In the genomic region with DNA sequence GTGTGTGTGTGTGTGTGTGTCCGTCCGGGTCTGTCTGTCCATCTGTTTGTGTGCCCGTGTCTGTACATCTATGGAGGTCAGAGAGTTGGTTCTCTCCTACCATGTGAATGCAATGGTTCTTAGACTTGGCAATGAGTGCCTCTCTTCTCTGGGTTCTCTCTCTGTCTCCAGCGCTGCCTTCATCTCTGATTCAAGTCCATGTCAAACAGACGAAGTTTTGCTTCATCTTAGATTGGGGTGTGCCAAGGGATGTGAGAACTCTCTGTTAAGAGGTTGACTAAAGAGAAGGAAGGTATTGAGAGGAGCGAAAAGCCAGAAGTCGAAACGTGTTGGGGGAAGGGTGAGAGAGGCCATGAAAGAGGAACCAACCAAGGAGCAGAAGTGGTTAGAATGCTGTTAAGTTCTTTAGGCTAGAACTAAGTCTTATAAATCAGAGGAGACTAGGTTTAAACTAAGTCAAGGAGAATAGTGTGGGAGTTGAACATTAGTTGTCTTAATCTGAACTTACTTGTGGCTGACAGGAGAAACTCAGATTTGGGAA, we compare ENCODE assay signal across 1 mouse cellular context.
TF ChIP-seq lines count a peak whose summit lies in the region.

No protein-coding gene starts in this region.

TF ChIP-seq in CH12.LX, 34 proteins besides CTCF, POLR2A, EP300 and RAD21 (continued from another document):
- TF ChIP-seq ETS1 (conservative IDR thresholded peaks at IDR 0.05; ENCODE audit: low read depth, low read length), result no peak
- peak; percentile 21; the same call in 1 of the 2 replicates for TF ChIP-seq MXI1 (IDR thresholded peaks at IDR 0.05; ENCODE audit: low read depth, low read length)
- TF ChIP-seq ZKSCAN1 (IDR thresholded peaks at IDR 0.05; ENCODE audit: borderline replicate concordance, low read depth, low read length), result no peak
- peak; percentile 51; the same call in 1 of the 2 replicates for TF ChIP-seq SIN3A (IDR thresholded peaks at IDR 0.05; ENCODE audit: low read length)
- peak; percentile 94 for TF ChIP-seq CHD2 (IDR thresholded peaks at IDR 0.05; ENCODE audit: low read length)
- TF ChIP-seq MAX (IDR thresholded peaks at IDR 0.05; ENCODE audit: low read length), result peak; percentile 37; the same call in 1 of the 2 replicates
- TF ChIP-seq USF2 (conservative IDR thresholded peaks at IDR 0.05; ENCODE audit: low read depth, low read length), result no peak
- TF ChIP-seq USF1 (IDR thresholded peaks at IDR 0.05; ENCODE audit: low read depth, low read length), result no peak
- TF ChIP-seq POLR2AphosphoS2 (IDR thresholded peaks at IDR 0.05; ENCODE audit: low read depth, low read length), result no peak
- TF ChIP-seq BHLHE40 (IDR thresholded peaks at IDR 0.05; ENCODE audit: low read depth, low read length), result peak; percentile 69
